Mouse (Mus musculus): ENCODE measurements around the gene Btbd18. TPM values are rescaled to one million over a fixed set of nuclear protein-coding genes. Genes with fewer than 3 reads are reported as not detected.

The Btbd18 gene
- polyA plus RNA-seq, 1 experiment from 2014 or later: 0.26 TPM

- Histone ChIP-seq H3K9ac (ENCODE audit: low read depth, low read length) (no peak overlapping the region), H3K4me1 (ENCODE audit: control insufficient read depth, insufficient read depth, low read length) (peaks cover 35% of the 10 kb centered on the region), H3K4me2 (ENCODE audit: low read length) (no peak overlapping the region), H3K4me3 (ENCODE audit: low read depth, low read length) (no peak overlapping the region), H3K27ac (ENCODE audit: low read length) (peak overlapping the region; percentile 9), H3K27me3 (ENCODE audit: control insufficient read depth, insufficient read depth, low read depth, low read length) (no peaks in the 10 kb centered on the region), H3K9me3 (replicated peaks; ENCODE audit: control insufficient read depth, low read length, poor library complexity, severe bottlenecking) (no peaks in the 10 kb centered on the region), H3K36me3 (ENCODE audit: control insufficient read depth, insufficient read depth, low read length) (no peaks in the 10 kb centered on the region)
- ATAC-seq: no peak
- 62% methylated on average over 5 of the region's 5 CpGs for WGBS
Measured at GRCm38 (mm10) chr2:84638428-84639220, 20.3 kb upstream of the Btbd18 start.

- H3K27ac ChIP-seq (ENCODE audit: low read length): no peak overlapping the region
- no peaks in the 10 kb centered on the region for H3K9me3 ChIP-seq (replicated peaks; ENCODE audit: control insufficient read depth, low read length, poor library complexity, severe bottlenecking)
- ATAC-seq: no peak
- no peak overlapping the region for H3K4me2 ChIP-seq (ENCODE audit: low read length)
- H3K27me3 ChIP-seq (ENCODE audit: control insufficient read depth, insufficient read depth, low read depth, low read length): no peaks in the 10 kb centered on the region
- no peak overlapping the region for H3K9ac ChIP-seq (ENCODE audit: low read depth, low read length)
- peaks cover 19% of the 10 kb centered on the region for H3K4me1 ChIP-seq (ENCODE audit: control insufficient read depth, insufficient read depth, low read length)
- no peaks in the 10 kb centered on the region for H3K36me3 ChIP-seq (ENCODE audit: control insufficient read depth, insufficient read depth, low read length)
- H3K4me3 ChIP-seq (ENCODE audit: low read depth, low read length): no peak overlapping the region
Measured at GRCm38 (mm10) chr2:84640833-84641232, 18.0 kb upstream of the Btbd18 start.

DNA sequence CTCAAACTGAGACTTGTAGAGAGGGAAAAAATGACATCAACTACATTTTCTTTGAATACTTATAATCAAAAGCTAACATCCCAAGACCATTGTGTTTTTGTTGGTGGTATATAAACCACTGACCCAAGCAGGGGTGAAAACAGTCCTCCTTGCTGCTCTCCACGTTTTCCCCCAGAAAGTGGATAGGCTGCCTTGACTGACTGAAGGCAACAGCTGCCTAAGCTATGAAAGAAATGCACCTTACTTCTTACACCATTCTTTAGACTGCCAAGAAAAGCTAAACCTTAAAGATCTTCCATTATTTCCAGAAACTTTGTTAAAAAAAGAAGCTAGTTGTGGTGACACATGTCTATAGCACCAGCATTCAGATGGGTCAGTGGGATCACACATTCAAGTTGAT, 12.7 kb upstream of the Btbd18 start:
- Histone ChIP-seq H3K4me3 (ENCODE audit: low read depth, low read length) (no peak overlapping the region), H3K9ac (ENCODE audit: low read depth, low read length) (no peak overlapping the region), H3K4me1 (ENCODE audit: control insufficient read depth, insufficient read depth, low read length) (peaks cover 21% of the 10 kb centered on the region), H3K4me2 (ENCODE audit: low read length) (no peak overlapping the region), H3K27me3 (ENCODE audit: control insufficient read depth, insufficient read depth, low read depth, low read length) (no peaks in the 10 kb centered on the region), H3K9me3 (replicated peaks; ENCODE audit: control insufficient read depth, low read length, poor library complexity, severe bottlenecking) (no peaks in the 10 kb centered on the region), H3K36me3 (ENCODE audit: control insufficient read depth, insufficient read depth, low read length) (no peaks in the 10 kb centered on the region), H3K27ac (ENCODE audit: low read length) (no peak overlapping the region)
- ATAC-seq: no peak
- 83% methylated on average over 1 of the region's 1 CpGs for WGBS

DNA sequence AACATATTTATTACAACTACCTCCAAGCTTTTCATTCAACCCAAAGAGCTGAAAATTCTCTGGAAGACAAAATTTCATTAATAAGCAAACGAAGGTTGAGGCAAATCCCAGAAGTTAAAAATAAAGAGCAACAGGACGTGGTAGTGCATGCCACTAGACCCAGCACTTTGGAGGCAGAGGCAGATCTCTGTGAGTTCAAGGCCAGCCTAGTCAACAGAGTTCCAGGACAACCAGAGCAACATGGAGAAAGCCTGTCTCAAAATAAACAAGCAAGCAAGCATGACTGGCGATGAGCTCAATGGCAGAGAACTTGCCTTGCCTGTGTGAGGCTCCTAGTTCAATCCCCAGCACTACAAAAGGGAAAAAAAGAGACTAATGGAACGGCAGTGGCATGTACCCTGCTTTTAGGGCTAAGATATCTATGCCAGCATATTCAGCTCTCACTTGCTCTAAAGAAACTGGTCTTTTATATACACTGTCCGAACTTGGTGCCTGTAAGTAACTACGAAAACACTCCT, 11.8 kb upstream of the Btbd18 start:
- no peak for ATAC-seq
- Histone ChIP-seq H3K4me3 (ENCODE audit: low read depth, low read length) (peak overlapping the region; percentile 74; the same call in 1 of the 2 replicates), H3K36me3 (ENCODE audit: control insufficient read depth, insufficient read depth, low read length) (no peaks in the 10 kb centered on the region), H3K27ac (ENCODE audit: low read length) (no peak overlapping the region), H3K9ac (ENCODE audit: low read depth, low read length) (no peak overlapping the region), H3K4me2 (ENCODE audit: low read length) (peak overlapping the region; percentile 73), H3K27me3 (ENCODE audit: control insufficient read depth, insufficient read depth, low read depth, low read length) (no peaks in the 10 kb centered on the region), H3K4me1 (ENCODE audit: control insufficient read depth, insufficient read depth, low read length) (peaks cover 27% of the 10 kb centered on the region), H3K9me3 (replicated peaks; ENCODE audit: control insufficient read depth, low read length, poor library complexity, severe bottlenecking) (no peaks in the 10 kb centered on the region)
- 94% methylated on average over 6 of the region's 6 CpGs for WGBS

GRCm38 (mm10) chr2:84648369-84648768, 10.5 kb upstream of the Btbd18 start:
- ATAC-seq: no peak; the same call in 1 of the 2 replicates
- WGBS: 16% methylated on average over 6 of the region's 6 CpGs
- H3K36me3 ChIP-seq (ENCODE audit: control insufficient read depth, insufficient read depth, low read length): no peaks in the 10 kb centered on the region
- peak overlapping the region; percentile 66 for H3K9ac ChIP-seq (ENCODE audit: low read depth, low read length)
- no peaks in the 10 kb centered on the region for H3K27me3 ChIP-seq (ENCODE audit: control insufficient read depth, insufficient read depth, low read depth, low read length)
- H3K4me3 ChIP-seq (ENCODE audit: low read depth, low read length): peak overlapping the region; percentile 74
- H3K9me3 ChIP-seq (replicated peaks; ENCODE audit: control insufficient read depth, low read length, poor library complexity, severe bottlenecking): no peaks in the 10 kb centered on the region
- peak overlapping the region; percentile 72 for H3K27ac ChIP-seq (ENCODE audit: low read length)
- peak overlapping the region; percentile 73 for H3K4me2 ChIP-seq (ENCODE audit: low read length)
- H3K4me1 ChIP-seq (ENCODE audit: control insufficient read depth, insufficient read depth, low read length): peaks cover 27% of the 10 kb centered on the region

DNA sequence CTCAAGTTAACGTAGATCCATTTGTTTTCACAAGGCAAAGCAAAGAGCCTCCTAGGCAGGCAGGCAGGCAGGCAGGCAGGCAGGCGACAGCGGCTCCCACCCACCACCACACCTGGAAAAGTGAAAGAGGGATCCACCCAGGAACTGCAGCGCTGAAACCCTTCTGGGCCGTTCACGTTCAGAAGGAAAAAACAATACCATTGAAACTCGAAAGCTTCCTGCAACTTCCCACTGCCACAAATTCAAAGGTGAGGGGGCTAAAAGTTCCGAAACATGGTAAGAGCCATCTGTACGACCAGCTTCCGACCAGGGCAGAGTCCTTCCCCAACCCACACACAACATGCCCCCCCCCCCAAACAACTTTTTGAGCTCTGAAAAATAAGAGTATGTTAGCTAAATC, 9.2 kb upstream of the Btbd18 start:
- Histone ChIP-seq H3K27me3 (ENCODE audit: control insufficient read depth, insufficient read depth, low read depth, low read length) (no peaks in the 10 kb centered on the region), H3K4me1 (ENCODE audit: control insufficient read depth, insufficient read depth, low read length) (peaks cover 27% of the 10 kb centered on the region), H3K4me3 (ENCODE audit: low read depth, low read length) (peak overlapping the region; percentile 74), H3K9ac (ENCODE audit: low read depth, low read length) (peak overlapping the region; percentile 62), H3K9me3 (replicated peaks; ENCODE audit: control insufficient read depth, low read length, poor library complexity, severe bottlenecking) (no peaks in the 10 kb centered on the region), H3K27ac (ENCODE audit: low read length) (peak overlapping the region; percentile 53; the same call in 1 of the 2 replicates), H3K4me2 (ENCODE audit: low read length) (peak overlapping the region; percentile 63), H3K36me3 (ENCODE audit: control insufficient read depth, insufficient read depth, low read length) (no peaks in the 10 kb centered on the region)
- 0% methylated on average over 10 of the region's 10 CpGs for WGBS
- no peak for ATAC-seq

GRCm38 (mm10) chr2:84650464-84651195, 8.2 kb upstream of the Btbd18 start, which contains the start of gene Ctnnd1:
TSS of gene Ctnnd1 (minus strand) at chr2:84650765.
- 0% methylated on average over 15 of the region's 15 CpGs for WGBS
- Histone ChIP-seq H3K27me3 (ENCODE audit: control insufficient read depth, insufficient read depth, low read depth, low read length) (no peaks in the 10 kb centered on the region), H3K9me3 (replicated peaks; ENCODE audit: control insufficient read depth, low read length, poor library complexity, severe bottlenecking) (no peaks in the 10 kb centered on the region), H3K9ac (ENCODE audit: low read depth, low read length) (peak within 1 kb of the TSS; percentile 79), H3K36me3 (ENCODE audit: control insufficient read depth, insufficient read depth, low read length) (no peaks in the 10 kb centered on the region), H3K4me2 (ENCODE audit: low read length) (peak within 1 kb of the TSS; percentile 63), H3K27ac (ENCODE audit: low read length) (peak within 1 kb of the TSS; percentile 95), H3K4me1 (ENCODE audit: control insufficient read depth, insufficient read depth, low read length) (peaks cover 27% of the 10 kb centered on the region), H3K4me3 (ENCODE audit: low read depth, low read length) (peak within 1 kb of the TSS; percentile 74)
- ATAC-seq: peak; percentile 98

DNA sequence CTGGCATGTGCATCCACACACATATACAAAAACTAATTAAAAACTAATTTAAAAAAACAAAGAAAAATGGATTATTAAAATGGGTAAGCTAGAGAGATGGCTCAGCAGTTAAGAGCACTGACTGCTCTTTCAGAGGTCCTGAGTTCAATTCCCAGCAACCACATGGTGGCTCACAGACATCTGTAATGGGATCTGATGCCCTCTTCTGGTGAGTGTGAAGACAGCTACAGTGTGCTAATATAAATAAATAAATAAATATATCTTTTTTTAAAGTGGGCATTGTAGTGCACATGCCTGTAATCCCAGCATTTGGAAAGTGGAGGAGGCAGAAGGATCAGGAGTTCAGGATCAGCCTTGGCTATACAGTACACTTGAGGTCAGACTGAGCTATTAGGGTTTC, 5.5 kb upstream of the Btbd18 start:
- Histone ChIP-seq H3K36me3 (ENCODE audit: control insufficient read depth, insufficient read depth, low read length) (no peaks in the 10 kb centered on the region), H3K4me1 (ENCODE audit: control insufficient read depth, insufficient read depth, low read length) (peaks cover 6% of the 10 kb centered on the region; the same call in 1 of the 2 replicates), H3K9me3 (replicated peaks; ENCODE audit: control insufficient read depth, low read length, poor library complexity, severe bottlenecking) (no peaks in the 10 kb centered on the region), H3K27ac (ENCODE audit: low read length) (no peak overlapping the region), H3K9ac (ENCODE audit: low read depth, low read length) (no peak overlapping the region), H3K4me2 (ENCODE audit: low read length) (no peak overlapping the region), H3K27me3 (ENCODE audit: control insufficient read depth, insufficient read depth, low read depth, low read length) (no peaks in the 10 kb centered on the region), H3K4me3 (ENCODE audit: low read depth, low read length) (no peak overlapping the region)
- ATAC-seq: no peak

DNA sequence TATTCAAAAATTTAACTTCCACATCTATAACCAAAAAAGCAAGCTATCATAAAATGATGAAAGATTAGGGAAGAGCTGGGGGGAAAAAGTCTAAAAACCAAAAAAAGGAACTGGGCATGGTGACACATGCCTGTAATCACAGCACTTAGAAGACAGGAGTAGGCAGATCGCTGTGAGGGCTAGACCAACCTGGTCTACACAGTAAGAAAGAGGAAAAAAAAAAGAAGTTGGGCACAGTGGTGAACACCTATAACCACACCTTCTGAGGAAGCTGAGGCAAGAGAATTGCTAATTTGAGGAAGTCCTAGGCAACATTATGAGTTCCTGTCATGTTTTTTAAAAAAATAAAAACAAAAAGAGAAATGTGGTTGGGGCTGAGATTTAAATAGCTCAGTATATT, 3.0 kb upstream of the Btbd18 start:
- H3K36me3 ChIP-seq (ENCODE audit: control insufficient read depth, insufficient read depth, low read length): no peaks in the 10 kb centered on the region
- no peak overlapping the region for H3K27ac ChIP-seq (ENCODE audit: low read length)
- no peak overlapping the region for H3K9ac ChIP-seq (ENCODE audit: low read depth, low read length)
- no peak overlapping the region for H3K4me2 ChIP-seq (ENCODE audit: low read length)
- H3K4me1 ChIP-seq (ENCODE audit: control insufficient read depth, insufficient read depth, low read length): peaks cover 6% of the 10 kb centered on the region; the same call in 1 of the 2 replicates
- H3K9me3 ChIP-seq (replicated peaks; ENCODE audit: control insufficient read depth, low read length, poor library complexity, severe bottlenecking): no peaks in the 10 kb centered on the region
- no peak overlapping the region for H3K4me3 ChIP-seq (ENCODE audit: low read depth, low read length)
- no peak for ATAC-seq
- no peaks in the 10 kb centered on the region for H3K27me3 ChIP-seq (ENCODE audit: control insufficient read depth, insufficient read depth, low read depth, low read length)
- WGBS: 73% methylated on average over 1 of the region's 1 CpGs

Measured in midbrain, embryonic 16.5 days (tissue).